Mouse (Mus musculus) C2C12 (cell line): Measurements from ENCODE around the gene Myt1. TPM values are rescaled to one million over a fixed set of nuclear protein-coding genes. Genes with fewer than 3 reads are reported as not detected.

ENCODE experiments used
- H3K27me3 ChIP-seq: one replicate; pipeline ENCODE4 v1.6.1; 2011; ENCODE audit not compliant: control insufficient read depth, insufficient read depth, insufficient read length
- H3K36me3 ChIP-seq: one replicate; pipeline ENCODE4 v1.6.1; 2011; ENCODE audit not compliant: control insufficient read depth, insufficient read depth
- H3K4me3 ChIP-seq: one replicate; pipeline ENCODE4 v1.5.1; 2011; ENCODE audit warnings: mild to moderate bottlenecking, control low read depth; ENCODE audit not compliant: poor library complexity, insufficient read depth, severe bottlenecking
- H3K79me2 ChIP-seq: one replicate; pipeline ENCODE4 v1.6.1; 2011; ENCODE audit not compliant: control insufficient read depth, insufficient read depth
- H3K79me3 ChIP-seq: one replicate; pipeline ENCODE4 v1.6.1; 2011; ENCODE audit warnings: low read depth, control low read depth
- H3ac ChIP-seq: one replicate; pipeline ENCODE3; 2011; ENCODE audit warnings: low read depth; ENCODE audit not compliant: control insufficient read depth, insufficient read length
- CEBPB ChIP-seq: IDR thresholded peaks from one replicate; pipeline ENCODE4 v1.6.1; 2011; ENCODE audit warnings: low read depth, mild to moderate bottlenecking, control low read depth, moderate library complexity
- CTCF ChIP-seq: IDR thresholded peaks from one replicate; pipeline ENCODE4 v1.5.1; 2011; ENCODE audit not compliant: control insufficient read depth, insufficient read depth, insufficient read length
- FOSL1 ChIP-seq: IDR thresholded peaks from one replicate; pipeline ENCODE4 v1.8.0; 2011; ENCODE audit warnings: mild to moderate bottlenecking, low read length; ENCODE audit not compliant: poor library complexity, insufficient read depth, severe bottlenecking
- MAX ChIP-seq: IDR thresholded peaks from one replicate; pipeline ENCODE4 v1.6.1; 2011; ENCODE audit warnings: mild to moderate bottlenecking, control low read depth
- MYOD1 ChIP-seq: IDR thresholded peaks from one replicate; pipeline ENCODE4 v1.6.1; 2011; ENCODE audit warnings: low read depth; ENCODE audit not compliant: control insufficient read depth, insufficient read length
- MYOG ChIP-seq: IDR thresholded peaks from one replicate; pipeline ENCODE4 v1.6.1; 2011; ENCODE audit not compliant: control insufficient read depth, insufficient read length; ENCODE audit errors: extremely low read depth
- USF1 ChIP-seq: IDR thresholded peaks from one replicate; pipeline ENCODE4 v1.6.1; 2011; ENCODE audit warnings: low read depth, mild to moderate bottlenecking, control low read depth, moderate library complexity
- polyA plus RNA-seq: library from polyadenylated mRNA; unstranded; fragments of >200 nt; fragmentation: generic; extraction: Trizol; gene quantifications from one replicate; pipeline ENCODE4 v1.2.1, GENCODE M21; 2012; ENCODE audit warnings: missing spikeins

Gene Myt1
- polyA plus RNA-seq, 1 experiment, result not detected

DNA sequence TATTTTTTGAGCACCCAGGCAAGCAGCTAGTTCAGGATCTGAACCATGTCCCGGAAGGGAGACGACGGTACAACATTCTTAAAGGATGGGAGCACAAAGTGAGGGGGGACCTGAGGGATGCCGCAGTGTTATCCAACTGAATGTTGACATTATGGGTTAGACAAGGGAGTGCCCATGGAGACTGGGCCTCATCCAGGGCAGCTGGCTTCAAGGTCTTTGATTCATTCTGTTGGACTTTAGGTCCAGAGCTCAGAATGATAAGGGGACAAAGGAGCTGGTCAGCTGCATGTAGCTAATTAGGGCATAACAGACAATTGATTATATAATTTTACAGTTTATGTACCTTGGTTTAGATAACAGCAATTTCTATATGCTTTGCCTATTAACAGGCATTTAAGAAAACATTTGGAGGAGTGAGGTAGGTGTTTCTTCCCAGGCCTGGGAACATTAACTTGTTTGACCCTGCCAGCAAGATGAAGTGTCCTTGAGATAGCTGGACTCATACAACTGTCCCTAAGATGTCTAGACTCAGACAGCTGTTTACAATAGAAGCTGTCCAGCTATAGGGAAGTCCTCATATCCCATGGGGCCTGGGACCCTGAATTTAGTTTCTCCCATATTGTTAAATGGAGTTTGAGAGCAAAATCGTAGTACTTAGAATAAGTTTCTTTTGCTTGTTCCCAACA is 82.7 kb downstream of the Myt1 start:
- no peaks in the 10 kb centered on the region for H3K27me3 ChIP-seq
- no peak for TF ChIP-seq MYOG
- no peak for TF ChIP-seq CTCF
- TF ChIP-seq USF1, result no peak
- TF ChIP-seq MAX, result no peak
- no peak for TF ChIP-seq CEBPB
- no peak for TF ChIP-seq MYOD1
- TF ChIP-seq FOSL1, result no peak
- H3K36me3 ChIP-seq, result peaks cover 12% of the 10 kb centered on the region
- no peak overlapping the region for H3K4me3 ChIP-seq
- H3K79me3 ChIP-seq, result no peaks in the 10 kb centered on the region
- no peaks in the 10 kb centered on the region for H3K79me2 ChIP-seq
- no peak overlapping the region for H3ac ChIP-seq

DNA sequence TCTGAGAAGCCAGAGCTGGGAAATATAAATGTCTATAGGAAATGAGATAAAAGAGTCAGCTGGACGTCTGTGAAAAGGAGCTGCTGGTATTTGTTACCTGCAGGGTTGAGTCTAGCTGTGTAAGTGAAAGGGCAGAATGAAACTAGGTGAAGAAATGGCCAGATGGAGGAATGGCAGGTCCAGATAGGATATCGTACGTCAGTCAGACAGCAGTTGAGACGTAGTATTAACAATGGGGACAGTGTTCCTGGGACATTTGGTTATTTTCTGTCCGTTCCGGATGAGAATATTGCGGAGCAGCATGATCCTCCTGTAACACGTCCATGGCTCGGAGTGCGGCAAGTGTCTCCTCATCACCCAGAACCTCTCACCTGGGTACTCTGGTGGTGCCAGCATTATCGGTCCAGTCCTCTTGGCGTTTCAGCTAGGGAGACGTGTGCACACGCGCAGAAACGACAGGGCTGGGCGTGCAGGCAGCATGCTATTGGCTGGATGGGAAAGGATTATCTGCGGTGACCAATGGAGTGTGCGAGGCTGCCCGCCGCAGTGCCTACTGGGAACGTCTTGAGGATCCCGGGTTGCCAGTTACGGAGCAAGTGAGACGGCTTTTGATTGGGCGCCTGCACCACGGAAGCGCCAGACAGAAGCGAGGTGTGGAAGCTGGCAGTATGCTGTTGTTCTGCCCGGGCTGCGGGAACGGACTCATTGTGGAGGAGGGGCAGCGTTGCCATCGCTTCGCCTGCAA is 100.8 kb downstream of the Myt1 start, which contains the start of gene Polr3k:
Gene Polr3k (plus strand): TSS at position 547 of the 745 bp plus-strand sequence.
- Histone ChIP-seq H3K27me3 (no peaks in the 10 kb centered on the region), H3K79me3 (peaks cover 16% of the 10 kb centered on the region), H3K4me3 (peak within 1 kb of the TSS; percentile 92)

DNA sequence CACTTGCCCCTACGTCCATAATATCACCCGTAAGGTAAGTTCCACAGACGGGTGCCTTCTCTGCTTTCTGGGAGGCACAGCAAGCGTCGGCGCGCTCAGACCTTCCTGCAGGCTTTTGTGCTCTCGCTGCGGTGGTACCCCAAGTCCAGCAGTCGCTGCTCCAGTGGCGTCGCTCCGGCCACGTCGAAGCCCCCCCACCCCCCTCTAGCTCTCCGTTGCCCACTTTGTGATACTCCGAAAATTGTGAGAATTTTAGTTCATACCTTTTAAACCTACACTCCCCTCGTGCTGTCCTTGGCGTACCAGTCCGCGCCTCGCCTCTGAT is 101.4 kb downstream of the Myt1 start:
- Histone ChIP-seq H3K79me3 (peaks cover 16% of the 10 kb centered on the region), H3K36me3 (peaks cover 30% of the 10 kb centered on the region), H3K27me3 (no peaks in the 10 kb centered on the region), H3K79me2 (peaks cover 28% of the 10 kb centered on the region), H3K4me3 (peak overlapping the region; percentile 92), H3ac (peak overlapping the region; percentile 93)
- TF ChIP-seq CTCF (no peak), FOSL1 (no peak), CEBPB (no peak), USF1 (no peak), MAX (no peak), MYOG (no peak), MYOD1 (no peak)

More for the DNA sequence above, 100.8 kb downstream of the Myt1 start, which contains the start of gene Polr3k:
- H3K79me2 ChIP-seq, result peaks cover 28% of the 10 kb centered on the region
- TF ChIP-seq MAX (peak; percentile 68), MYOG (no peak)
- peaks cover 24% of the 10 kb centered on the region for H3K36me3 ChIP-seq
- peak within 1 kb of the TSS; percentile 93 for H3ac ChIP-seq

- H3ac ChIP-seq, result no peak overlapping the region
- TF ChIP-seq FOSL1 (no peak), MYOG (no peak), CTCF (no peak), MYOD1 (no peak)
- H3K79me3 ChIP-seq, result peaks cover 16% of the 10 kb centered on the region
- peaks cover 47% of the 10 kb centered on the region for H3K36me3 ChIP-seq
- H3K27me3 ChIP-seq, result no peaks in the 10 kb centered on the region
- no peak overlapping the region for H3K4me3 ChIP-seq
- peaks cover 28% of the 10 kb centered on the region for H3K79me2 ChIP-seq
These were observed 103.8 kb downstream of the Myt1 start for GRCm38 (mm10) chr2:181866931-181867330.

- H3ac ChIP-seq, result no peak overlapping the region
- peaks cover 3% of the 10 kb centered on the region for H3K79me3 ChIP-seq
- H3K36me3 ChIP-seq, result peaks cover 54% of the 10 kb centered on the region
- H3K27me3 ChIP-seq, result no peaks in the 10 kb centered on the region
- H3K4me3 ChIP-seq, result no peak overlapping the region
- H3K79me2 ChIP-seq, result peaks cover 4% of the 10 kb centered on the region
- TF ChIP-seq MAX (no peak), MYOD1 (no peak), USF1 (no peak), CTCF (no peak), FOSL1 (no peak), CEBPB (no peak), MYOG (no peak)
These were observed 107.9 kb downstream of the Myt1 start for GRCm38 (mm10) chr2:181871039-181871438.

Other genes with a start within 250 kb of the Myt1 start
- gene Dnajc5, start 242.8 kb upstream of the Myt1 start, polyA plus RNA-seq, result 34.3 TPM
- 20.6 TPM for gene Uckl1, start 178.4 kb upstream of the Myt1 start, polyA plus RNA-seq
- 41.4 TPM for gene Prpf6, start 171.5 kb upstream of the Myt1 start, polyA plus RNA-seq
- gene Zfp512b, start 170.5 kb upstream of the Myt1 start, polyA plus RNA-seq, result 9.8 TPM
- gene Samd10, start 164.1 kb upstream of the Myt1 start, polyA plus RNA-seq, result 1.1 TPM
- 0.05 TPM for gene Gm29797, start 106.3 kb upstream of the Myt1 start, polyA plus RNA-seq
- 0.06 TPM for gene Sox18, start 91.7 kb upstream of the Myt1 start, polyA plus RNA-seq
- 1.6 TPM for gene Tcea2, start 83.0 kb upstream of the Myt1 start, polyA plus RNA-seq
- gene Rgs19, start 69.4 kb upstream of the Myt1 start, polyA plus RNA-seq, result 66.4 TPM
- gene Lkaaear1, start 64.9 kb upstream of the Myt1 start, polyA plus RNA-seq, result not detected
- not detected for gene Oprl1, start 48.3 kb upstream of the Myt1 start, polyA plus RNA-seq
- 4.4 TPM for gene Pcmtd2, start 74.5 kb downstream of the Myt1 start, polyA plus RNA-seq
- gene Polr3k, start 101.0 kb downstream of the Myt1 start, polyA plus RNA-seq, result 21.0 TPM
- not detected for gene Gm14496, start 227.8 kb downstream of the Myt1 start, polyA plus RNA-seq